Mouse (Mus musculus) right cerebral cortex, postnatal 36 days (tissue): ENCODE measurements around the gene Bcor.

ENCODE experiments used
- DNase-seq, 2 experiments: peaks; one replicate each; pipeline ENCODE4 v3.0.0; 2022; ENCODE audit warnings: low spot score in 2 of 2, mixed read lengths in 1 of 2

The Bcor gene

GRCm38 (mm10) chrX:12159981-12160656 lies at the start of gene Bcor:
TSS of gene Bcor (minus strand) at chrX:12160355.
- no peak for DNase-seq

GRCm38 (mm10) chrX:12202951-12203350 lies 42.8 kb upstream of the Bcor start:
- DNase-seq: no peak

GRCm38 (mm10) chrX:12201111-12201510 lies 41.0 kb upstream of the Bcor start:
- DNase-seq: no peak

- no peak for DNase-seq
Observed at GRCm38 (mm10) chrX:12195234-12195919, 35.2 kb upstream of the Bcor start.

GRCm38 (mm10) chrX:12192343-12192742 lies 32.2 kb upstream of the Bcor start:
- no peak for DNase-seq

GRCm38 (mm10) chrX:12189511-12189910 lies 29.4 kb upstream of the Bcor start:
- DNase-seq: no peak

- DNase-seq: no peak
Observed at GRCm38 (mm10) chrX:12175198-12175960, 15.2 kb upstream of the Bcor start.

- no peak for DNase-seq
Observed at GRCm38 (mm10) chrX:12170128-12170527, 10.0 kb upstream of the Bcor start.

GRCm38 (mm10) chrX:12164591-12165529 lies 4.7 kb upstream of the Bcor start:
- no peak for DNase-seq

- no peak for DNase-seq
Observed at GRCm38 (mm10) chrX:12159534-12159881, 647 bp downstream of the Bcor start.

- DNase-seq: no peak
Observed at GRCm38 (mm10) chrX:12158821-12159533, 1.2 kb downstream of the Bcor start.

- no peak for DNase-seq
Observed at GRCm38 (mm10) chrX:12158244-12158820, 1.8 kb downstream of the Bcor start.

GRCm38 (mm10) chrX:12157331-12157930 lies 2.7 kb downstream of the Bcor start:
- DNase-seq: peak in 1 of 2 experiments; percentile 34

- DNase-seq: no peak
Observed at GRCm38 (mm10) chrX:12155842-12156291, 4.3 kb downstream of the Bcor start.

- no peak for DNase-seq
Observed at GRCm38 (mm10) chrX:12155068-12155840, 4.9 kb downstream of the Bcor start.

- DNase-seq: no peak
Observed at GRCm38 (mm10) chrX:12153141-12154095, 6.7 kb downstream of the Bcor start.

- no peak for DNase-seq
Observed at GRCm38 (mm10) chrX:12151996-12152904, 7.9 kb downstream of the Bcor start.
